Mouse (Mus musculus) lung, adult 18-20 months (tissue): ENCODE measurements around the gene Trmo.

Experiments used
- DNase-seq, 2 experiments: peaks; one replicate each; pipeline ENCODE4 v3.0.0; 2022; ENCODE audit warnings: mixed read lengths in 2 of 2

Gene Trmo

GRCm38 (mm10) chr4:46389013-46389611 lies at the start of gene Trmo:
TSS of gene Trmo (minus strand) at chr4:46389437.
- peak; percentile 93 to 95 for DNase-seq

GRCm38 (mm10) chr4:46432339-46433036 lies 43.3 kb upstream of the Trmo start:
- DNase-seq: no peak

GRCm38 (mm10) chr4:46428903-46429499 lies 39.8 kb upstream of the Trmo start:
- DNase-seq: no peak

GRCm38 (mm10) chr4:46422625-46423024 lies 33.4 kb upstream of the Trmo start:
- DNase-seq: no peak

- no peak for DNase-seq
Measured at GRCm38 (mm10) chr4:46418851-46419250, 29.6 kb upstream of the Trmo start.

- DNase-seq: peak in 1 of 2 experiments; percentile 29
Measured at GRCm38 (mm10) chr4:46417491-46417890, 28.3 kb upstream of the Trmo start.

- DNase-seq: no peak
Measured at GRCm38 (mm10) chr4:46413406-46413805, 24.2 kb upstream of the Trmo start, which contains the start of gene Hemgn. TSS of gene Hemgn (minus strand) at chr4:46413506.

GRCm38 (mm10) chr4:46412113-46412512 lies 22.9 kb upstream of the Trmo start:
- DNase-seq: no peak

GRCm38 (mm10) chr4:46411489-46411888 lies 22.3 kb upstream of the Trmo start:
- peak; percentile 16 to 25 for DNase-seq

GRCm38 (mm10) chr4:46410677-46411076 lies 21.4 kb upstream of the Trmo start:
- no peak for DNase-seq

GRCm38 (mm10) chr4:46406966-46407703 lies 17.9 kb upstream of the Trmo start:
- DNase-seq: no peak

- no peak for DNase-seq
Measured at GRCm38 (mm10) chr4:46404042-46404795, 15.0 kb upstream of the Trmo start.

- DNase-seq: no peak
Measured at GRCm38 (mm10) chr4:46398839-46399238, 9.6 kb upstream of the Trmo start.

- no peak for DNase-seq
Measured at GRCm38 (mm10) chr4:46395736-46396135, 6.5 kb upstream of the Trmo start.

GRCm38 (mm10) chr4:46394388-46394787 lies 5.2 kb upstream of the Trmo start:
- no peak for DNase-seq

GRCm38 (mm10) chr4:46390390-46390970 lies 1.2 kb upstream of the Trmo start:
- DNase-seq: peak; percentile 81 to 88

- peak; percentile 38 to 39 for DNase-seq
Measured at GRCm38 (mm10) chr4:46389612-46390341, 540 bp upstream of the Trmo start.

- DNase-seq: no peak
Measured at GRCm38 (mm10) chr4:46388556-46388955, 681 bp downstream of the Trmo start.

- DNase-seq: peak; percentile 85 to 88
Measured at GRCm38 (mm10) chr4:46374869-46375368, 14.3 kb downstream of the Trmo start.

- peak in 1 of 2 experiments; percentile 23 for DNase-seq
Measured at GRCm38 (mm10) chr4:46374455-46374854, 14.8 kb downstream of the Trmo start.

GRCm38 (mm10) chr4:46371030-46371429 lies 18.2 kb downstream of the Trmo start:
- peak; percentile 71 to 79 for DNase-seq
